8 mouse cellular contexts compared by ENCODE assay signal in genomic region chr5:62895326-62895725, GRCm38 (mm10).
DNase-seq lines count a peak whose midpoint lies in the region; ATAC-seq and TF ChIP-seq lines count a peak whose summit lies in the region.

No protein-coding gene starts in this region.

- no peaks in the 10 kb centered on the region for H3K4me1 ChIP-seq in limb, embryonic 14.5 days (ENCODE audit: control insufficient read depth, insufficient read depth, low read length)
- no peaks in the 10 kb centered on the region for H3K4me1 ChIP-seq in stomach, postnatal 0 days (replicated peaks; ENCODE audit: control insufficient read depth, insufficient read depth)

- no peak overlapping the region for H3K4me3 ChIP-seq in limb, embryonic 14.5 days (replicated peaks; ENCODE audit: low read length)
- no peak overlapping the region for H3K4me3 ChIP-seq in stomach, postnatal 0 days (ENCODE audit: low read depth, low read length)

- TF ChIP-seq CTCF in stomach, postnatal 0 days (IDR thresholded peaks at IDR 0.05; ENCODE audit: low read depth): peak; percentile 83

- no peaks in the 10 kb centered on the region for H3K9me3 ChIP-seq in limb, embryonic 14.5 days (ENCODE audit: control insufficient read depth, low read length)
- no peaks in the 10 kb centered on the region for H3K9me3 ChIP-seq in stomach, postnatal 0 days (ENCODE audit: control insufficient read depth, low read length)

- H3K36me3 ChIP-seq in limb, embryonic 14.5 days (ENCODE audit: control insufficient read depth, insufficient read depth, low read length): no peaks in the 10 kb centered on the region
- H3K36me3 ChIP-seq in stomach, postnatal 0 days (ENCODE audit: control insufficient read depth, insufficient read depth, low read length): no peaks in the 10 kb centered on the region

- H3K4me2 ChIP-seq in limb, embryonic 14.5 days (replicated peaks; ENCODE audit: low read depth, low read length, severe bottlenecking): no peak overlapping the region
- no peak overlapping the region for H3K4me2 ChIP-seq in stomach, postnatal 0 days (replicated peaks; ENCODE audit: low read depth)

- H3K27ac ChIP-seq in limb, embryonic 14.5 days (replicated peaks; ENCODE audit: low read depth, low read length): no peak overlapping the region
- no peak overlapping the region for H3K27ac ChIP-seq in stomach, postnatal 0 days (replicated peaks)

- 59% methylated on average over 3 of the region's 3 CpGs for WGBS in limb, embryonic 14.5 days
- WGBS in stomach, postnatal 0 days: 54% methylated on average over 3 of the region's 3 CpGs

- H3K27me3 ChIP-seq in limb, embryonic 14.5 days (ENCODE audit: control insufficient read depth, insufficient read depth, low read length): no peaks in the 10 kb centered on the region
- H3K27me3 ChIP-seq in stomach, postnatal 0 days (ENCODE audit: control insufficient read depth, insufficient read depth, low read length): no peaks in the 10 kb centered on the region

- TF ChIP-seq EP300 in stomach, postnatal 0 days (optimal IDR thresholded peaks at IDR 0.05): no peak

- H3K9ac ChIP-seq in limb, embryonic 14.5 days (ENCODE audit: low read depth, low read length, severe bottlenecking): no peak overlapping the region
- no peak overlapping the region for H3K9ac ChIP-seq in stomach, postnatal 0 days (ENCODE audit: low read length)

- no peak for TF ChIP-seq POLR2A in limb, embryonic 14.5 days (IDR thresholded peaks at IDR 0.05; ENCODE audit: borderline replicate concordance, extremely low read depth, insufficient read depth, insufficient read length)

- ATAC-seq in limb, embryonic 14.5 days (ENCODE audit: low FRiP score, low read depth): no peak
- ATAC-seq in stomach, postnatal 0 days (ENCODE audit: low FRiP score, low TSS enrichment): no peak

- peak; percentile 16 for DNase-seq in cerebellum, adult 9-10 months
- no peak for DNase-seq in cerebellum, adult 11 months
- peak; percentile 41 for DNase-seq in right cerebral cortex, adult 18-20 months
- no peak for DNase-seq in right cerebral cortex, postnatal 25 days
- peak; percentile 22 to 76 for DNase-seq in frontal cortex, adult 2 months (ENCODE audit: extremely low spot score in 1 of 2, low spot score in 1 of 2)
- peak; percentile 59 for DNase-seq in limb, embryonic 14.5 days (ENCODE audit: low spot score)
- DNase-seq in stomach, postnatal 0 days (ENCODE audit: low spot score): no peak
- no peak for DNase-seq in cerebellum, postnatal 36 days

Comparison
In these comparisons a context has a peak if more than half of its experiments do, and no peak if none do; other contexts are left out.
1. DNase-seq: peak in cerebellum, adult 9-10 months (single experiment), right cerebral cortex, adult 18-20 months (single experiment), frontal cortex, adult 2 months (2 of 2) and limb, embryonic 14.5 days (single experiment); none in cerebellum, adult 11 months (single experiment), right cerebral cortex, postnatal 25 days (single experiment), stomach, postnatal 0 days (single experiment) and cerebellum, postnatal 36 days (0 of 2).